Mouse (Mus musculus): ENCODE results near the gene Sept6.

The Sept6 gene

GRCm38 (mm10) chrX:36864609-36865328 is 126.8 kb downstream of the Sept6 start:
- in situ Hi-C loops (cut with MboI, MseI), result no loop called here

GRCm38 (mm10) chrX:36863766-36864608 is 127.6 kb downstream of the Sept6 start:
- in situ Hi-C loops (cut with MboI, MseI), result no loop called here
